Mouse (Mus musculus) ovary, postnatal 14 days (tissue): ENCODE results near the gene Agtpbp1.

Experiments used
- DNase-seq: peaks from one replicate; pipeline ENCODE4 v3.0.0; 2022; ENCODE audit warnings: low spot score

Gene Agtpbp1

GRCm38 (mm10) chr13:59531203-59531602 lies 53.8 kb downstream of the Agtpbp1 start:
- no peak for DNase-seq

GRCm38 (mm10) chr13:59530491-59530890 lies 54.5 kb downstream of the Agtpbp1 start:
- DNase-seq: no peak

- DNase-seq: no peak
Observed at GRCm38 (mm10) chr13:59521271-59522064, 63.6 kb downstream of the Agtpbp1 start.

- no peak for DNase-seq
Observed at GRCm38 (mm10) chr13:59520834-59521233, 64.2 kb downstream of the Agtpbp1 start.

GRCm38 (mm10) chr13:59519479-59519878 lies 65.5 kb downstream of the Agtpbp1 start:
- DNase-seq: no peak

- DNase-seq: no peak
Observed at GRCm38 (mm10) chr13:59518016-59518415, 67.0 kb downstream of the Agtpbp1 start.

- peak; percentile 25 for DNase-seq
Observed at GRCm38 (mm10) chr13:59515074-59515473, 70.0 kb downstream of the Agtpbp1 start.

GRCm38 (mm10) chr13:59509644-59510366 lies 75.2 kb downstream of the Agtpbp1 start:
- peak; percentile 19 for DNase-seq

- no peak for DNase-seq
Observed at GRCm38 (mm10) chr13:59508584-59508983, 76.4 kb downstream of the Agtpbp1 start.

GRCm38 (mm10) chr13:59506450-59506849 lies 78.6 kb downstream of the Agtpbp1 start:
- DNase-seq: no peak

- no peak for DNase-seq
Observed at GRCm38 (mm10) chr13:59505867-59506266, 79.2 kb downstream of the Agtpbp1 start.

GRCm38 (mm10) chr13:59503581-59503980 lies 81.4 kb downstream of the Agtpbp1 start:
- no peak for DNase-seq

- DNase-seq: no peak
Observed at GRCm38 (mm10) chr13:59499831-59500230, 85.2 kb downstream of the Agtpbp1 start.

GRCm38 (mm10) chr13:59499374-59499773 lies 85.7 kb downstream of the Agtpbp1 start:
- DNase-seq: no peak

GRCm38 (mm10) chr13:59498191-59498590 lies 86.8 kb downstream of the Agtpbp1 start:
- no peak for DNase-seq

GRCm38 (mm10) chr13:59495839-59496238 lies 89.2 kb downstream of the Agtpbp1 start:
- no peak for DNase-seq

GRCm38 (mm10) chr13:59494619-59495262 lies 90.3 kb downstream of the Agtpbp1 start:
- no peak for DNase-seq

GRCm38 (mm10) chr13:59490726-59491125 lies 94.3 kb downstream of the Agtpbp1 start:
- DNase-seq: no peak

- DNase-seq: no peak
Observed at GRCm38 (mm10) chr13:59489143-59489542, 95.9 kb downstream of the Agtpbp1 start.

- no peak for DNase-seq
Observed at GRCm38 (mm10) chr13:59487287-59487686, 97.7 kb downstream of the Agtpbp1 start.

GRCm38 (mm10) chr13:59486243-59486642 lies 98.8 kb downstream of the Agtpbp1 start:
- no peak for DNase-seq

GRCm38 (mm10) chr13:59485456-59485855 lies 99.6 kb downstream of the Agtpbp1 start:
- no peak for DNase-seq

- DNase-seq: no peak
Observed at GRCm38 (mm10) chr13:59481484-59481855, 103.6 kb downstream of the Agtpbp1 start.
